Mouse (Mus musculus): ENCODE measurements around the gene Shoc2. TPM values are rescaled to one million over a fixed set of nuclear protein-coding genes. Genes with fewer than 3 reads are reported as not detected.
A peak's percentile ranks its signal among the peaks of the same experiment; 100 is the strongest.

The Shoc2 gene
- polyA plus RNA-seq, 2 experiments, result 26.9 to 44.8 TPM

- Histone ChIP-seq H3K9me3 (ENCODE audit: control insufficient read depth, low read length) (no peaks in the 10 kb centered on the region), H3K9ac (ENCODE audit: low read depth, low read length, severe bottlenecking) (no peak overlapping the region), H3K27me3 (ENCODE audit: control insufficient read depth, insufficient read depth, low read length) (no peaks in the 10 kb centered on the region), H3K4me2 (replicated peaks; ENCODE audit: low read depth, low read length, severe bottlenecking) (no peak overlapping the region), H3K36me3 (ENCODE audit: control insufficient read depth, insufficient read depth, low read length) (peaks cover 29% of the 10 kb centered on the region), H3K4me1 (ENCODE audit: control insufficient read depth, insufficient read depth, low read length) (no peaks in the 10 kb centered on the region), H3K27ac (replicated peaks; ENCODE audit: low read depth, low read length) (no peak overlapping the region), H3K4me3 (replicated peaks; ENCODE audit: low read length) (no peak overlapping the region)
- WGBS, result 85% methylated on average over 6 of the region's 6 CpGs
- no peak for DNase-seq (ENCODE audit: low spot score)
- no peak for TF ChIP-seq POLR2A (IDR thresholded peaks at IDR 0.05; ENCODE audit: borderline replicate concordance, extremely low read depth, insufficient read depth, insufficient read length)
- ATAC-seq (ENCODE audit: low FRiP score, low read depth), result no peak
Measured at GRCm38 (mm10) chr19:54035100-54035499, 91.0 kb downstream of the Shoc2 start.

GRCm38 (mm10) chr19:54039441-54039840, 95.3 kb downstream of the Shoc2 start:
- Histone ChIP-seq H3K9ac (ENCODE audit: low read depth, low read length, severe bottlenecking) (no peak overlapping the region), H3K4me1 (ENCODE audit: control insufficient read depth, insufficient read depth, low read length) (no peaks in the 10 kb centered on the region), H3K4me2 (replicated peaks; ENCODE audit: low read depth, low read length, severe bottlenecking) (no peak overlapping the region), H3K4me3 (replicated peaks; ENCODE audit: low read length) (no peak overlapping the region), H3K27me3 (ENCODE audit: control insufficient read depth, insufficient read depth, low read length) (no peaks in the 10 kb centered on the region), H3K27ac (replicated peaks; ENCODE audit: low read depth, low read length) (no peak overlapping the region), H3K36me3 (ENCODE audit: control insufficient read depth, insufficient read depth, low read length) (peaks cover 9% of the 10 kb centered on the region; the same call in 1 of the 2 replicates), H3K9me3 (ENCODE audit: control insufficient read depth, low read length) (no peaks in the 10 kb centered on the region)
- DNase-seq (ENCODE audit: low spot score), result no peak
- no peak for ATAC-seq (ENCODE audit: low FRiP score, low read depth)
- WGBS, result 62% methylated on average over 7 of the region's 7 CpGs
- no peak for TF ChIP-seq POLR2A (IDR thresholded peaks at IDR 0.05; ENCODE audit: borderline replicate concordance, extremely low read depth, insufficient read depth, insufficient read length)

- peaks cover 4% of the 10 kb centered on the region; the same call in 1 of the 2 replicates for H3K27me3 ChIP-seq (ENCODE audit: control insufficient read depth, insufficient read depth, low read length)
- H3K4me3 ChIP-seq (replicated peaks; ENCODE audit: low read length), result no peak overlapping the region
- no peak overlapping the region for H3K9ac ChIP-seq (ENCODE audit: low read depth, low read length, severe bottlenecking)
- H3K27ac ChIP-seq (replicated peaks; ENCODE audit: low read depth, low read length), result no peak overlapping the region
- ATAC-seq (ENCODE audit: low FRiP score, low read depth), result no peak
- H3K4me2 ChIP-seq (replicated peaks; ENCODE audit: low read depth, low read length, severe bottlenecking), result no peak overlapping the region
- H3K36me3 ChIP-seq (ENCODE audit: control insufficient read depth, insufficient read depth, low read length), result 0 out of 2 replicates have a peak, but pooled peaks cover 6% of the 10 kb centered on the region
- WGBS, result 52% methylated on average over 4 of the region's 4 CpGs
- no peak for DNase-seq (ENCODE audit: low spot score)
- H3K4me1 ChIP-seq (ENCODE audit: control insufficient read depth, insufficient read depth, low read length), result peaks cover 3% of the 10 kb centered on the region
- no peak for TF ChIP-seq POLR2A (IDR thresholded peaks at IDR 0.05; ENCODE audit: borderline replicate concordance, extremely low read depth, insufficient read depth, insufficient read length)
- H3K9me3 ChIP-seq (ENCODE audit: control insufficient read depth, low read length), result no peaks in the 10 kb centered on the region
Measured at GRCm38 (mm10) chr19:54040356-54041028, 96.4 kb downstream of the Shoc2 start.

- TF ChIP-seq POLR2A (IDR thresholded peaks at IDR 0.05; ENCODE audit: borderline replicate concordance, extremely low read depth, insufficient read depth, insufficient read length), result no peak
- peaks cover 8% of the 10 kb centered on the region for H3K4me1 ChIP-seq (ENCODE audit: control insufficient read depth, insufficient read depth, low read length)
- ATAC-seq (ENCODE audit: low FRiP score, low read depth) (no peak), DNase-seq (ENCODE audit: low spot score) (no peak)
- 27% methylated on average over 5 of the region's 5 CpGs for WGBS
- H3K36me3 ChIP-seq (ENCODE audit: control insufficient read depth, insufficient read depth, low read length), result 0 out of 2 replicates have a peak, but pooled peaks cover 6% of the 10 kb centered on the region
- no peak overlapping the region for H3K27ac ChIP-seq (replicated peaks; ENCODE audit: low read depth, low read length)
- peaks cover 9% of the 10 kb centered on the region for H3K27me3 ChIP-seq (ENCODE audit: control insufficient read depth, insufficient read depth, low read length)
- no peak overlapping the region for H3K4me2 ChIP-seq (replicated peaks; ENCODE audit: low read depth, low read length, severe bottlenecking)
- H3K9me3 ChIP-seq (ENCODE audit: control insufficient read depth, low read length), result no peaks in the 10 kb centered on the region
- no peak overlapping the region for H3K4me3 ChIP-seq (replicated peaks; ENCODE audit: low read length)
- H3K9ac ChIP-seq (ENCODE audit: low read depth, low read length, severe bottlenecking), result no peak overlapping the region
Measured at GRCm38 (mm10) chr19:54041029-54041367, 96.9 kb downstream of the Shoc2 start.

GRCm38 (mm10) chr19:54043851-54044250, 99.7 kb downstream of the Shoc2 start, which contains the start of gene Adra2a:
Gene Adra2a (plus strand): TSS chr19:54044151.
- Histone ChIP-seq H3K4me1 (ENCODE audit: control insufficient read depth, insufficient read depth, low read length) (peaks cover 24% of the 10 kb centered on the region), H3K27me3 (ENCODE audit: control insufficient read depth, insufficient read depth, low read length) (peaks cover 37% of the 10 kb centered on the region), H3K4me2 (replicated peaks; ENCODE audit: low read depth, low read length, severe bottlenecking) (peak within 1 kb of the TSS; percentile 99), H3K36me3 (ENCODE audit: control insufficient read depth, insufficient read depth, low read length) (no peaks in the 10 kb centered on the region), H3K9me3 (ENCODE audit: control insufficient read depth, low read length) (no peaks in the 10 kb centered on the region), H3K4me3 (replicated peaks; ENCODE audit: low read length) (peak within 1 kb of the TSS; percentile 52), H3K9ac (ENCODE audit: low read depth, low read length, severe bottlenecking) (peak within 1 kb of the TSS; percentile 50), H3K27ac (replicated peaks; ENCODE audit: low read depth, low read length) (no peak within 1 kb of the TSS)
- 69% methylated on average over 5 of the region's 5 CpGs for WGBS
- DNase-seq (ENCODE audit: low spot score) (no peak), ATAC-seq (ENCODE audit: low FRiP score, low read depth) (no peak)
- TF ChIP-seq POLR2A (IDR thresholded peaks at IDR 0.05; ENCODE audit: borderline replicate concordance, extremely low read depth, insufficient read depth, insufficient read length), result no peak

Data from limb, embryonic 14.5 days (tissue).